Mouse (Mus musculus) intestine, postnatal 0 days (tissue): ENCODE results near the gene Pcbd2. TPM values are rescaled to one million over a fixed set of nuclear protein-coding genes. Genes with fewer than 3 reads are reported as not detected.

ENCODE experiments used
- ATAC-seq: fragments of 200-750 bp; cut with Nextera tagmentation; 2 replicates; pipeline ENCODE4 v1.8.0; 2017; ENCODE audit warnings: mild to moderate bottlenecking, moderate TSS enrichment, moderate library complexity
- H3K27ac ChIP-seq: fragments of 300-500 bp; sonication (generic); 2 replicates; pipeline ENCODE4 v1.5.1; 2014; ENCODE audit warnings: mild to moderate bottlenecking, low read depth, low read length, moderate library complexity
- H3K27me3 ChIP-seq: fragments of 300-500 bp; sonication (generic); replicated peaks from 2 replicates; pipeline ENCODE4 v1.6.1; 2014; ENCODE audit warnings: low read length, mixed read lengths; ENCODE audit not compliant: control insufficient read depth, insufficient read depth
- H3K36me3 ChIP-seq: fragments of 300-500 bp; sonication (generic); 2 replicates; pipeline ENCODE4 v1.6.1; 2014; ENCODE audit warnings: mild to moderate bottlenecking, moderate library complexity; ENCODE audit not compliant: control insufficient read depth, insufficient read depth
- H3K4me1 ChIP-seq: fragments of 300-500 bp; sonication (generic); replicated peaks from 2 replicates; pipeline ENCODE4 v1.6.1; 2014; ENCODE audit warnings: antibody characterized with exemption, low read length, mixed read lengths; ENCODE audit not compliant: control insufficient read depth, insufficient read depth
- H3K4me2 ChIP-seq: fragments of 300-500 bp; sonication (generic); replicated peaks from 2 replicates; pipeline ENCODE4 v1.6.1; 2014; ENCODE audit warnings: low read depth, mild to moderate bottlenecking, moderate library complexity
- H3K4me3 ChIP-seq: fragments of 300-500 bp; sonication (generic); 2 replicates; pipeline ENCODE4 v1.5.1; 2014; ENCODE audit warnings: low read depth, low read length
- H3K9ac ChIP-seq: fragments of 300-500 bp; sonication (generic); 2 replicates; pipeline ENCODE4 v1.6.1; 2014; ENCODE audit warnings: mild to moderate bottlenecking, low read depth, low read length
- H3K9me3 ChIP-seq: fragments of 300-500 bp; sonication (generic); 2 replicates; pipeline ENCODE4 v1.6.1; 2016; ENCODE audit warnings: mixed run types; ENCODE audit not compliant: control insufficient read depth
- CTCF ChIP-seq: sonication (generic); IDR thresholded peaks from 2 replicates; pipeline ENCODE4 v1.5.1; 2016; ENCODE audit warnings: low read depth, mild to moderate bottlenecking, control low read depth, antibody characterized with exemption, moderate library complexity
- WGBS: fragments of 180-500 bp; shearing (Covaris S2); extraction: QIAGEN DNeasy Blood & Tissue Kit; methylation state at CpG from one replicate; pipeline ENCODE4 v1.1.7; 2014; 5-methylcytosine and 5-hydroxymethylcytosine counted together
- polyA plus RNA-seq: library from polyadenylated mRNA; unstranded; fragments of >200 nt; fragmentation: Nextera tagmentation; extraction: Ambion mirVana; gene quantifications from 2 replicates; pipeline ENCODE4 v1.2.1, GENCODE M21; 2015

The Pcbd2 gene
- polyA plus RNA-seq, 1 experiment from 2014 or later = 70.5 TPM

GRCm38 (mm10) chr13:55756789-55757188 is 29.6 kb downstream of the Pcbd2 start:
- no peaks in the 10 kb centered on the region for H3K9me3 ChIP-seq
- 45% methylated on average over 8 of the region's 8 CpGs for WGBS
- H3K4me2 ChIP-seq = no peak overlapping the region; the same call in 1 of the 2 replicates
- no peaks in the 10 kb centered on the region for H3K36me3 ChIP-seq
- no peak for TF ChIP-seq CTCF
- H3K9ac ChIP-seq = 0 out of 2 replicates have a peak overlapping the region, but pooled peaks have one; percentile 1
- no peaks in the 10 kb centered on the region for H3K4me1 ChIP-seq
- no peak for ATAC-seq
- H3K27ac ChIP-seq = no peak overlapping the region
- no peak overlapping the region for H3K4me3 ChIP-seq
- no peaks in the 10 kb centered on the region for H3K27me3 ChIP-seq

- Histone ChIP-seq H3K27ac (no peak overlapping the region), H3K4me1 (no peaks in the 10 kb centered on the region), H3K9me3 (no peaks in the 10 kb centered on the region), H3K4me3 (no peak overlapping the region), H3K4me2 (no peak overlapping the region), H3K9ac (no peak overlapping the region), H3K27me3 (no peaks in the 10 kb centered on the region), H3K36me3 (no peaks in the 10 kb centered on the region)
- WGBS = 80% methylated on average over 6 of the region's 6 CpGs
- ATAC-seq = no peak
- peak; percentile 63 for TF ChIP-seq CTCF
Observed at GRCm38 (mm10) chr13:55757645-55758044, 30.5 kb downstream of the Pcbd2 start.

GRCm38 (mm10) chr13:55760576-55760975 is 33.4 kb downstream of the Pcbd2 start:
- TF ChIP-seq CTCF = no peak
- Histone ChIP-seq H3K27ac (no peak overlapping the region), H3K27me3 (no peaks in the 10 kb centered on the region), H3K36me3 (no peaks in the 10 kb centered on the region), H3K9me3 (no peaks in the 10 kb centered on the region), H3K4me3 (no peak overlapping the region), H3K4me1 (no peaks in the 10 kb centered on the region), H3K4me2 (no peak overlapping the region), H3K9ac (no peak overlapping the region)
- 67% methylated on average over 10 of the region's 10 CpGs for WGBS
- no peak for ATAC-seq

- ATAC-seq = no peak
- no peaks in the 10 kb centered on the region for H3K4me1 ChIP-seq
- 63% methylated on average over 10 of the region's 10 CpGs for WGBS
- TF ChIP-seq CTCF = no peak
- no peak overlapping the region for H3K27ac ChIP-seq
- H3K4me3 ChIP-seq = no peak overlapping the region
- no peak overlapping the region for H3K4me2 ChIP-seq
- no peaks in the 10 kb centered on the region for H3K36me3 ChIP-seq
- H3K27me3 ChIP-seq = no peaks in the 10 kb centered on the region
- no peaks in the 10 kb centered on the region for H3K9me3 ChIP-seq
- no peak overlapping the region for H3K9ac ChIP-seq
Observed at GRCm38 (mm10) chr13:55761486-55761885, 34.3 kb downstream of the Pcbd2 start.

- no peaks in the 10 kb centered on the region for H3K4me1 ChIP-seq
- no peak for TF ChIP-seq CTCF
- ATAC-seq = no peak
- no peaks in the 10 kb centered on the region for H3K27me3 ChIP-seq
- no peak overlapping the region for H3K4me2 ChIP-seq
- no peak overlapping the region for H3K27ac ChIP-seq
- H3K9ac ChIP-seq = no peak overlapping the region
- no peaks in the 10 kb centered on the region for H3K9me3 ChIP-seq
- H3K4me3 ChIP-seq = no peak overlapping the region
- H3K36me3 ChIP-seq = no peaks in the 10 kb centered on the region
- 86% methylated on average over 7 of the region's 7 CpGs for WGBS
Observed at GRCm38 (mm10) chr13:55774352-55774751, 47.2 kb downstream of the Pcbd2 start.

GRCm38 (mm10) chr13:55775056-55775455 is 47.9 kb downstream of the Pcbd2 start:
- no peaks in the 10 kb centered on the region for H3K4me1 ChIP-seq
- H3K9ac ChIP-seq = no peak overlapping the region
- H3K27me3 ChIP-seq = no peaks in the 10 kb centered on the region
- H3K4me2 ChIP-seq = no peak overlapping the region
- no peak overlapping the region for H3K27ac ChIP-seq
- TF ChIP-seq CTCF = no peak
- H3K9me3 ChIP-seq = no peaks in the 10 kb centered on the region
- no peak for ATAC-seq
- no peak overlapping the region for H3K4me3 ChIP-seq
- no peaks in the 10 kb centered on the region for H3K36me3 ChIP-seq
- 16% methylated on average over 11 of the region's 11 CpGs for WGBS

- no peak for TF ChIP-seq CTCF
- Histone ChIP-seq H3K4me1 (no peaks in the 10 kb centered on the region), H3K27me3 (no peaks in the 10 kb centered on the region), H3K36me3 (no peaks in the 10 kb centered on the region), H3K9me3 (no peaks in the 10 kb centered on the region), H3K27ac (no peak within 1 kb of the TSS), H3K9ac (no peak within 1 kb of the TSS), H3K4me2 (no peak within 1 kb of the TSS), H3K4me3 (no peak within 1 kb of the TSS)
- WGBS = 81% methylated on average over 3 of the region's 3 CpGs
- no peak for ATAC-seq
Observed at GRCm38 (mm10) chr13:55784268-55784667, 57.1 kb downstream of the Pcbd2 start, which contains the start of gene Catsper3. Gene Catsper3 (plus strand): TSS chr13:55784568.
